Mouse (Mus musculus) urinary bladder, postnatal 25 days (tissue): Measurements from ENCODE around the gene BC030870.
"Not testable (repeated sequence)": the region's sequence is repeated elsewhere in the genome, so short reads cannot be mapped to it uniquely, and the experiment has no call there.

ENCODE experiments used
- DNase-seq: peaks from one replicate; pipeline ENCODE4 v3.0.0; 2022; ENCODE audit warnings: low spot score

The BC030870 gene

GRCm38 (mm10) chr8:65129199-65129788 lies at the start of gene BC030870:
Gene BC030870, minus strand, starts transcription at chr8:65129563.
- peak; percentile 3 for DNase-seq

DNA sequence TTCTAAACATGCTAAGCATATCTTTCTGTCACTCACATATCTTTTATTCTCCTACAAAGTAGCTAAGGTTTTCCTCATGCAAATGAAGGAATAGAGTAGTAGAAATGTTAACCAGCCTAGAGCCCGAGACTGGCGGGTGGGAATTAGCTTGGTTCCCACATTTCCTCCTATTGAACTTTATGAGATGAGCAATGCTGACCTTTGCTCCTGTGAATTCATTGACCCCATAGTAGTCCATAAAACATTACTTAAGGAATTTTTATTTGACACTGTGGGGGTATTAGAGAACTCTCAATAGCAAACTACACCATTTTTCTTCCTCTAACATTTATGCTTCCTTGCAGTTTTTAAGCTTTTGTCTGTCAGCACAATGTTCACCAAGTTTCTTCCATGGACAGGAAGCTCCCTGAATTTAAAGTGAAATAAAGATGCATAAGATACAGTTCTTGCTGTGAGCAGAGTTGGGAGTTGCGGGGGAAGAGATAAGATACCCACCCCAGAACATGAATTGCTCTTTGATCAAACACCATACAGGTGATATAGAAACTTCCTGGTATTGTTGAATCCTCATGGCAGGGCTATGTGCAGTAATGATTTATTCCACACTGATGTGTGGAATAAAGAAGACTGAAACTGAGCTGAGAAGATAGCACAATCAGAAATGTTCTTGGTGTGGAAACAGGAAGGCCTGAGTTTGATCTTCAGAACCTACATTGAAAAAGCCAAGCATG lies 45.5 kb upstream of the BC030870 start:
- DNase-seq = no peak

DNA sequence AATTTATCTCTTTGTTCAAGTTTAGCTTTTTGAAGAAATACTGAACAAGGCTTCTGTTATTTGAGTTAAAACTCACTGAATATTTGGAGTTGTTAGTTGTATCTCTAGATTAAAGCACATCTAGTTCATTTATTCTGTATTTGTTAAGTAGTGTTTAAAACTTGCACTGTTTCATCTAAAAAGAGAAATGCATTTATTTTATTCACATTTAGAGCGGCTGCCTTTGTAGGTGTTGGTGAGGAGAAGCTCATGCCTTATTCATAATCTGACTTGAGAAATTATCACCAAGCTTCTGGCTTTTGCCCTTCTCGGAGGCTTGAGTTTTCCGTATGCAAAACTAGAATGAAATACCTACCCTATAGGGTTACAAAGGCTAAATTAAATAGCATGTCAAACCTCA lies 39.8 kb upstream of the BC030870 start:
- no peak for DNase-seq

DNA sequence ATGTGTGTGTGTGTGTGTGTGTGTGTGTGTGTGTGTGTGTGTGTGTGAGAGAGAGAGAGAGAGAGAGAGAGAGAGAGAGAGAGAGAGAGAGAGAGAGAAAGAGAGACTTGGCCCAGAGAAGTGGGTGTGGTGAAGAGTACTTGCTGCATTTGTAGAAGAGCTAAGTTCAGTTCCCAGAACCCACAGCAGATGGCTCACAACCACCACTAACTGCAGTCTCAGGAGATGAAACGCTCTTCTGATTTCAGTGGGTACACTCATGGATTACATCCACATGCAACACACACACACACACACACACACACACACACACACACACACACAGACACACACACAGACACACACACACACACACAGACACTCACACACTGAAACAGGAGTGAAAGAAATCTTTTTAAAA lies 31.3 kb upstream of the BC030870 start:
- DNase-seq = not testable (repeated sequence)

- DNase-seq = no peak
Observed at GRCm38 (mm10) chr8:65159096-65159748, 29.9 kb upstream of the BC030870 start.

DNA sequence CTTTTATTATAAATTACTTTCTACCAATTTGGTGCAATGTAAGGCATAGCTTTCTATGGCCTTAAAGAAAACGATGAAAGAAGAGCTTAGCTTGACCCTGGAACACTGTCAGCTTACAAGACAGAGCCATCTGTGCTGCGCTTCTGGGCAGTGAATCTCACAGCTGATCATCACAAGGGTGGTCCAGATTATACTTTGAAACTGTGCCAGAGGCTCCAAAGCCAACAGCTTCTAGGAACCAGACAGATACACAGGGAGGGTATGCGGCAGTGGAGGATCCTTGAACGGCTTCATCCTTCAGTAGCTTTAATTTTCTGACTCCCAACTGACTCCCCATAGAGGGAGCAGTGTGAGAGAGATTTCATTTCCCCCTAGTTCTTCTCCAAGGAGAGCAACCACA lies 28.5 kb upstream of the BC030870 start:
- no peak for DNase-seq

GRCm38 (mm10) chr8:65138830-65139466 lies 9.6 kb upstream of the BC030870 start:
- no peak for DNase-seq

DNA sequence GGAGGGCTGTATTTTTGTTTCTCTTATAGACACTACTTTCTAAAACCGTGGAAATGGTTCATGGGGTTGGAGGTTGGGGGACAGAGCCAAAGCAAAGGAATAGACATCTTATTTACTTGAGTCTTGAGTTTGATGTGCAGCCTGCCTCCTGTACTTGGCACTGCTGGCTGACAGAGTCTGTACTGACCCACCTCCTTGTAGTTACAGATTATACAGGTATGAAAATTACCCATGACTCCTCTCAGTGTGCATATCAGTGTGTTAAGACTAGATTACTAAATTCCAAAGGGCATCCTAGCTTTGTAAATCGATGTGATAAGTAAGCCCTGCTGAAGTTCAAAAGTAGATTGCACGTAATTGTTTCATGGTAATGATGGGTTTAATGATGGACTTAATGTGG lies 2.9 kb downstream of the BC030870 start:
- no peak for DNase-seq

DNA sequence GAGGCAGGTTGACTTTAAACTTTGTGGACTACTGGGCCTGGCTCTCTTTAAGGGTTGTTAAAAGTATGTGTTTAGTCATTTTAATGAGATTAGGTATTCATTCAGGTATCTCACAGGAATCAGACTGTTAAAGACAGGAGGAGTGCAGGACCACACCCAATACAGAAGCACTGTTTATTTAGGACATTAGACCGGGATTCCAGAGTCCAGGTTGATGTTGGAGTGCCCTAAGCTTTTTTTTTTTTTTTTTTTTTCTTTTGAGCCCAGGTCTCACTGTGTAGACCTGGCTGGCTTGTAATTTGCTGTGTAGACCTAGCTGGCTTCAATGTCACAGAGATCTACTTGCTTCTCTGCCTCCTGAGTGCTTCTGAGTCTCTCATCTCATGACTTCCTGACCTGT lies 3.3 kb downstream of the BC030870 start:
- DNase-seq = no peak

DNA sequence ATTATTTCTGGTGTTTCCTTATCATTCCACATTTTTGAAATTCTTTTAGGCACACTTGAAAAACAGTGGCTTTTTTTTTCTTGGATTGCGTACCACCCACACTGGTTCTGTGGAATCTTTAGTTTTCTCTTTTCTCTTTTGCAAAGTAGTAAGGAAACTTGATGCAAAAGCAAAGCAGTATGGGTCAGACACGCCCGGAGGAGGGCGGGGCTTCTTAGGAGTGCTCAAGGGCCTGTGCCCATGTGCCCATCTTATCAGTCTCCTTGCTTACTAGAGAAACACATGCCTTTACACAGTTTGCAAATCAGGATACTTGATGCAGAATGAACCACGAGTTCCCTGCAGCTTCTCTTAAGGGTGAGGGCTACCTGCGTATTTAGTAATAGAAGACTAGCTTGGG lies 17.3 kb downstream of the BC030870 start:
- no peak for DNase-seq

GRCm38 (mm10) chr8:65110285-65110691 lies 19.1 kb downstream of the BC030870 start:
- peak; percentile 53 for DNase-seq

DNA sequence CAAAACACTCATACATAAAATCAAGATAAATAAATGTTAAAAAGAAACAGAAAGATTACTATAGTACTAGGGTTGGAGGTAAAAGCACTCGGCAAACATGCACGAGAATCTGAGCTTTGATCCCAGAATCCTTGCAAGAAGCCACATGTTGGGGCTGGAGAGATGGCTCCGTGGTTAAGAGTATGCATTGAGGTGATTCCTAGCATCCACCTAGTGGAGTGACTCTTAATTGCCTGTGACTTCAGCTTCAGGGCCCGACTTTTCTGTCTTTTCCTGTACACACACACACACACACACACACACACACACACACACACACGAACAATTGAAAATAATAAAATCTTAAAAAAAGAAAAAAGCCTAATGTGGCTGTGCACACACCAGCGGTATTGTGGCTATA lies 20.4 kb downstream of the BC030870 start:
- no peak for DNase-seq

DNA sequence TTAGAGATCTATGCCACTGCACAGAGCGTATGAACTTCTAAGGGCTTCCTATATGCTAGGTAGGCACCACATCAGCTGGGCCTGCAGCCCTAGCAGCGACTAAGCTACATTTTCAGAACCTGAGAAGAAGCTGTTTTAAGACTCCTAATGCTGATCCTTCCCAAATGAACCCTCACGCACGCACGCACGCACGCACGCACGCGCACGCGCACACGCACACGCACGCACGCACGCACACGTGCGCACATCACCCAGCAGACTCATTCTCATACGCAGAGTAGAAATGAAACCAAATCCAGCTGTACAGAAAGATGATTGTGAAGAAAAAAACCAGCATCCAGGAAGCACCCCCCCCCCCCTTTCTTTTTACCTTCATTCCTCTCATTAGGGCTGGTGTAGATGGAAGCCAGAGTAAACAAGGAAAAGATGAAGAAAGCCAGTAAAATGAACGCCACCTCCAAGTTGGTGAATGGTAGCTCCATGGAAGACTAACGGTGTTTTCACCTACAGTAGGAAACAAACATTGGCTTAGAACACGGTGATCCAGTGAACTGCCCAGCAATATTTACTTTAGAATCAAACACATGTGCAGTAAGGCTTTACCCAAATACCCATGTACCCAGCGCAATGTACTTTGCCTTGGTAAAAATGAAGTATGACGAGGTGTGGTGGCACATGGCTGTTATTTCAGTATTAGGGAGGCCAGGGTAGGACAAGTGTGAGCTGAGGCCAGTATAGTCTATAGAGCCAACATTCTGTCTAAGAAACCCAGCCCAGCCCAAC lies 21.2 kb downstream of the BC030870 start:
- no peak for DNase-seq

DNA sequence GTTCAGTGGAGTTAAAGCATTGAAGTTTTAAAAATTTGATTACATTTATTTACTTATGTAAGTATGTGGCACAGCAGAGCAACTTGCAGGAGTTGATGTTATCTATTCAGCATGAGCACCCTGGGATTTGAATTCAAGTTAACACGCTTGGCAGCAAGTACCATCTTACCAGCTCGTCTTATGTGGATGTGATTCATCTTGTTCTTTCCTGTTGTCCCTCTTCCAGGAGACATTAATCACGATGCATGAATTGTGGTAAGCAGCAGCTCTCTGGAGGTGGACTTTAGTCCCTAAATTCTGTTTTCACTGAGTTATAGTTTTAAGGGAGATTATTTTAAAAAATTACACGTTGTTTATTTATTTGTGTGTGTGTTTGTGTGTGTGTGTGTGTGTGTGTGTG lies 25.3 kb downstream of the BC030870 start:
- DNase-seq = no peak

GRCm38 (mm10) chr8:65103632-65104031 lies 25.7 kb downstream of the BC030870 start:
- DNase-seq = no peak

DNA sequence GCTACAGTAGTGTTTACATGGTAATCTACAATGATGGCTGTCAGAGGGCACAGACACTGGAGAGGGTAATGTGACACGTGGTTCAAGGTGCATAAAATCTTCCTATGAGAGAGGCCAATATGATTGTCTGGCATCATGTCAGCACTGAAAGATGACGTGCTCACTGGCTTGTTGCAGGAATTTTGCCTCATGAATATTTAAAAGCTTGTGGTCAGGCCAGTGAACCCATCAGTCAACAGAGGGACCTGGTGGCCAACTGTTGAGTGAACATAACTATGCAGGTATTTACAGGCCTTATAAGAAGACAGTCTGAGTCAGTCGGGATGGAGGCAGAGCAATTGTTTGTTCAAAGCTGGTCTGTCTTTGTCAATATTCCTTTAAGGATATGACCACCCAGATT lies 29.6 kb downstream of the BC030870 start:
- no peak for DNase-seq

- no peak for DNase-seq
Observed at GRCm38 (mm10) chr8:65097760-65098415, 31.5 kb downstream of the BC030870 start.

DNA sequence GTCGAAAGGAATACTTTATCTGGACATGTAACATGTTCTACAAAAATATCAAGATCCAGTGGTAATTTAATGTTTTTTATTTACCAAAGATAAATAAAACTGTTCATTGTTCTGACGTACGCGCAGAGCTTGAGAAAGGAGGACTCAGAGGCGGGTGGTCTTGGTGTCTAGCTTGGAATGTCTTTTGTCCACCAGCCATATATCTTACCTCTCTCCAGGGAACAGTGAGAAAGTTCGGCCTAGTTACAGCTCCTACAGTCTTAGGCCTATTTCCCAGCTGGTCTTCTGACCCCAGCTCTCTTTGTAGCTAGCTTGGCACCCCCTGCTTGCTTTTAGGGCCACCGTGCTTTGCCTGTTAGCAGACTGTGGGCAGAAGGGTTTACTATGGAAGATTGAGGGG lies 39.6 kb downstream of the BC030870 start:
- DNase-seq = no peak

DNA sequence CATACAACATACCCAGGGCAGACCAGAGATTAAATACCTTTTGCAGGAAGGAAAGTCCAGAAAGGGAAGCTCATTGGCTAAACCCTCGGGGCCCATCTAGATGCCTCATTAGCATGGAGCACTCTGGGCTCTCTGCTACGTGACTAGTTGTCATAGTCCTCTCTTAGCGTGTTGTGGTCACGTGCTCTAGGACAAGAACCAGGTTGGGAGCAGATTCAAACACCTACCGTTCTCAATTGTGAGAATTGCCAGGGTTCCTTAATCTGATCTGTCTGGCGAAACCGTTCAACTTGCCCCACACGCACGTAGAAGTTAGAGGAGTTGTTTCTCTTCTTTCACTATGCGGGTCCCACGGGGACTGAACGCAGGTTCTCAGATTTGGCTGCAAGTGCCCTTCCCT lies 41.2 kb downstream of the BC030870 start:
- no peak for DNase-seq

DNA sequence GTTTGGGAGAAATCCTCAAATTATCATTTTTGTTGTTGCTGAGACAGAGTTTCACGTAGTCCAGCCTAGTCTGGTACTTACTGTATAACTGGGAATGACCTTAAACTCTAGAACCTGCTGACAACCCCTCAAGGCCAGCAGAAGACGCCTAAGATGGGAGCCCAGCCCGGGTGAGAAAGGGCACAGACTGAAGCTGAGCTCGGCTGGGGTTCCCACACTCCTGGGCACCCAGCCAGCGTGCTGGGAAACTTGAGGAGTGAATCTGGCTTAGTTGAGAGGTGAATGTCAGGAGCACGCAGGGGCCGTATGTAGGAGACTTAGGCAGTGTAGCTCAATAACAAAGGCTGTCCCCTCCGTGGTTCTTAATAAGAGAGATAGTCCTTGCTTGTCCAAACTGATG lies 41.7 kb downstream of the BC030870 start:
- DNase-seq = no peak

DNA sequence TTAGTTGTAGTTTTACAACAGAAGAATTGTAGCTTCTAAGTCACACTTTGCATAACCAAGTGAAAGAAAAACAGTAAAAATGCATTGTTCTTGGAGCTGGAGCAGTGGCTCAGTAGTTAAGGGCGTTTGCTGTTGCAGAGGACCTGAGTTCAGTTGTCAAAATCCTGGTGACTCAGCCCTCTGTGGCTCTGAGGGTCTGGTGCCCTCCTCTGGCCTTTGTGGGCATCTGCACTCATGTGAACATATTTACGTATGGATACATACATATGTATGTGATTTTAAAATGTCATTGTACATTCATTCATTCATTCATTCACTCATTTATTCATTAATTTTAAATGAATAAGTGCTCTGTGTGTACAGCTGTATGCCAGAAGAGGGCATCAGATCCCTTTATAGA lies 43.7 kb downstream of the BC030870 start:
- no peak for DNase-seq

- no peak for DNase-seq
Observed at GRCm38 (mm10) chr8:65080731-65081130, 48.6 kb downstream of the BC030870 start.
